Mouse (Mus musculus): ENCODE results near the gene Nsun5. TPM values are rescaled to one million over a fixed set of nuclear protein-coding genes. Genes with fewer than 3 reads are reported as not detected.

The Nsun5 gene
- polyA plus RNA-seq, 1 experiment from 2014 or later: 31.3 TPM

DNA sequence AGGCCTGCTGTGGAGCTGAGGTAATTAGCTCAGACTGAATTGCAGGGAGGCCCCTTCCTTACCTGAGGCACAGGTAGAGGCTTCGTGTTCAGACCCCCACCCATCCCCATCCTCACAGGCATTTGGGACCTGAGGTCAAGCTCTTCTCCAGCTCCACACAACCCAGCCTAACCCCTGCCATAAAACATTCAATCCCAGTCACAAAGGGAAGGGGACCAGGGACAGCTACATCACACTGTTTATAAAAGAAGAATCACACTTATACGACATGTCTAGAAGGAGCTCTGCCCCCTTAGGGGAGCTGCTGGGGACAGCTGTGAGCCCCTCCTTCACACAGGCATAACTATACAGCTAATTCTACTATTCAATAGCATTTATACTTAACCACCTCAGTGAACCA is 6.6 kb downstream of the Nsun5 start:
- ATAC-seq (ENCODE audit: low FRiP score, low read depth): peak; percentile 13; the same call in 1 of the 2 replicates
- no peaks in the 10 kb centered on the region for H3K9me3 ChIP-seq
- no peak overlapping the region for H3K9ac ChIP-seq
- no peak overlapping the region for H3K4me2 ChIP-seq
- H3K36me3 ChIP-seq: peaks cover 93% of the 10 kb centered on the region
- H3K27ac ChIP-seq (replicated peaks): no peak overlapping the region
- H3K4me3 ChIP-seq: no peak overlapping the region
- WGBS: 58% methylated on average over 2 of the region's 2 CpGs
- H3K4me1 ChIP-seq (replicated peaks): peaks cover 2% of the 10 kb centered on the region; the same call in 1 of the 2 replicates
- H3K27me3 ChIP-seq: no peaks in the 10 kb centered on the region

DNA sequence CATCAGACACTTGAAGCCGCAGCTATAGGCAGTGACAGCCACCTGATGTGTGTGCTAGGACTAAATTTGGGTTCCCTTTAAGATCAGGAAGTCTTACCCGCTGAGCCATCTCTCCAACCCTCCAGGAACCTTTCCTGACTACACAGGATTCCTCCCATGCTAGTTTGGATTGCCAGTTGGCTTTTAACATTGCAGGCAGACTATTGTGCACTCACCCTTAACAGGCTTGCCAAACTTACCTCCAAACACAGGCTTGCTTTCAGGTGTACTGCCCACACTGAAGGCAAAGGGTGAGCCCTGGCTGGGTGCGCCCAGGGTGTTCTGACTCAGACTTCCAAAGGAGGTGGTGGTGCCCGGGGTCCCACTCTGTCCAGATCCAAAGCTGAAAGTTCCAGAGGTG is 10.9 kb downstream of the Nsun5 start:
- no peak overlapping the region for H3K27ac ChIP-seq (replicated peaks)
- H3K27me3 ChIP-seq: no peaks in the 10 kb centered on the region

DNA sequence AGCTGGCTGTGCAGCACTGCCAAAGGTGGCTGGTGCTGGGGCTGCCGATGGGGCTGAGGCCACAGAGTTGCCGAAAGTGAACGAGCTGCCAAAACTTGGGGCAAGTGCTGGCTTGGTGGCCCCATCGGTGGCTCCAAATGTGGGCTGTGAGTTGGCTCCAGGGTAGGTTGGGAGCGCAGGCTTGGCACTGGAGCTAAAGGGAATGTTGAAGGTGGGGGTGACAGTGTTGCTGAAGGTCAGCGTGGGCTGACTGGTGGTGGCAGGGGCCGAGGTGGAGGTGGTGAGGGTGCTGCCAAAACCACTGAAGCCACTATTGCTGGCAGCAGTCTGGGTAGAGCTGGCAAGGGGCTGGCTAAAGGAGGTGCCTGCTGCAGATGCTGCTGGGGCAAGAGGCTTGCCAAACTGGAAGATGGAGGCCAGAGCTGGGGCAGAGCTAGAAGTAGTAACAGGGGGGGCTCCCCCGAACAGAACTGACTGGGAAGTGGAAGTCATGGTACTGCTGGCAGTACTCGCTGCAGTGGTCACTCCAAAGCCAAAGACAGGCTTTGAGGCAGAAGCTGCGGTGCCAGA is 11.7 kb downstream of the Nsun5 start:
- Histone ChIP-seq H3K4me2 (no peak overlapping the region), H3K36me3 (peaks cover 94% of the 10 kb centered on the region), H3K27me3 (no peaks in the 10 kb centered on the region), H3K9me3 (no peaks in the 10 kb centered on the region), H3K9ac (no peak overlapping the region), H3K4me3 (no peak overlapping the region), H3K27ac (replicated peaks) (no peak overlapping the region), H3K4me1 (replicated peaks) (no peaks in the 10 kb centered on the region)
- WGBS: 93% methylated on average over 10 of the region's 10 CpGs
- ATAC-seq (ENCODE audit: low FRiP score, low read depth): no peak

More for the DNA sequence above, 10.9 kb downstream of the Nsun5 start:
- no peak overlapping the region for H3K9ac ChIP-seq
- H3K9me3 ChIP-seq: no peaks in the 10 kb centered on the region
- H3K36me3 ChIP-seq: peaks cover 99% of the 10 kb centered on the region
- H3K4me3 ChIP-seq: no peak overlapping the region
- 96% methylated on average over 4 of the region's 4 CpGs for WGBS
- no peak overlapping the region for H3K4me2 ChIP-seq
- ATAC-seq (ENCODE audit: low FRiP score, low read depth): no peak
- H3K4me1 ChIP-seq (replicated peaks): no peaks in the 10 kb centered on the region

DNA sequence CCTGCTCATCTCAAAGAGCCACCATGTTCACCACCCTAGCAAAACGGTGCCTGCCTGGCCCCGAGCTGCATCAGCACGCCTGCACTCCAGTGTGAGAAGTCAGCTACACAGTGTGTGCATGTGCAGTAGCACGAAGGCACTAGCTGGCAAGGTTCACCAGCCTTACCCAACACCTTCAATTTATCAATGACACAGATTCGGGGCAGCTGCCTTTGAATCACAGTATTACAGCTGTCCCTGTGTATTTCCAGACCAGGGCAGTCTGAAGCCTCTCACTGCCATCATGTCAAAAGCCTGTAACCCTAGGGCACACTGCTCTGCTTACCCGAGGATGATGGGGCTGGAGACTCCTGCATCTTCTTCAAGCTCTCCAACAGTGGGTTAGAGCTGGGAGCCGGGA is 13.0 kb downstream of the Nsun5 start:
- no peak for ATAC-seq (ENCODE audit: low FRiP score, low read depth)
- H3K27ac ChIP-seq (replicated peaks): no peak overlapping the region
- H3K4me2 ChIP-seq: no peak overlapping the region
- H3K4me3 ChIP-seq: no peak overlapping the region
- WGBS: 94% methylated on average over 7 of the region's 7 CpGs
- peaks cover 95% of the 10 kb centered on the region for H3K36me3 ChIP-seq
- no peak overlapping the region for H3K9ac ChIP-seq
- H3K9me3 ChIP-seq: no peaks in the 10 kb centered on the region
- no peaks in the 10 kb centered on the region for H3K27me3 ChIP-seq
- H3K4me1 ChIP-seq (replicated peaks): no peaks in the 10 kb centered on the region

DNA sequence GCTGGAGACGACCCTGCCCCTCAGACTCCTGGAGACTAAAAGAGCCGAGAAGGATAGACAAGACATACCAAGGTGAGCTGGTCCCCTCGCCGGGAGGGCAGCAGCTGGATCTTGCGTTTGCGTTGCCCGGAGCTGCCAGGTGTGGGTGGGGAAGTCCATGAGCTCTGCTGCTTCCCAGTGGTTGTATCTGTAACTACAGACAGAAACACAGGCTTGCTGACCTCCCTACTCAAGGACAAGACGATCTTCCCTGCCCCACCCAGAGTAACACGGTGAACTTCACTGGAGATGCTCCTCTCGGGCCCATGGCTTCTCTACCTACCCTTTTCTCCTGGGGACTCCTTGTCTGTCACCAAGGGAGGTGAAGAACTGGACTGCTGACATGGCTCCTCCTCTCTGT is 14.0 kb downstream of the Nsun5 start:
- Histone ChIP-seq H3K27me3 (no peaks in the 10 kb centered on the region), H3K9me3 (no peaks in the 10 kb centered on the region), H3K9ac (no peak overlapping the region), H3K36me3 (peaks cover 95% of the 10 kb centered on the region), H3K4me3 (no peak overlapping the region), H3K4me1 (replicated peaks) (no peaks in the 10 kb centered on the region), H3K4me2 (no peak overlapping the region), H3K27ac (replicated peaks) (no peak overlapping the region)
- ATAC-seq (ENCODE audit: low FRiP score, low read depth): no peak
- 89% methylated on average over 10 of the region's 10 CpGs for WGBS

DNA sequence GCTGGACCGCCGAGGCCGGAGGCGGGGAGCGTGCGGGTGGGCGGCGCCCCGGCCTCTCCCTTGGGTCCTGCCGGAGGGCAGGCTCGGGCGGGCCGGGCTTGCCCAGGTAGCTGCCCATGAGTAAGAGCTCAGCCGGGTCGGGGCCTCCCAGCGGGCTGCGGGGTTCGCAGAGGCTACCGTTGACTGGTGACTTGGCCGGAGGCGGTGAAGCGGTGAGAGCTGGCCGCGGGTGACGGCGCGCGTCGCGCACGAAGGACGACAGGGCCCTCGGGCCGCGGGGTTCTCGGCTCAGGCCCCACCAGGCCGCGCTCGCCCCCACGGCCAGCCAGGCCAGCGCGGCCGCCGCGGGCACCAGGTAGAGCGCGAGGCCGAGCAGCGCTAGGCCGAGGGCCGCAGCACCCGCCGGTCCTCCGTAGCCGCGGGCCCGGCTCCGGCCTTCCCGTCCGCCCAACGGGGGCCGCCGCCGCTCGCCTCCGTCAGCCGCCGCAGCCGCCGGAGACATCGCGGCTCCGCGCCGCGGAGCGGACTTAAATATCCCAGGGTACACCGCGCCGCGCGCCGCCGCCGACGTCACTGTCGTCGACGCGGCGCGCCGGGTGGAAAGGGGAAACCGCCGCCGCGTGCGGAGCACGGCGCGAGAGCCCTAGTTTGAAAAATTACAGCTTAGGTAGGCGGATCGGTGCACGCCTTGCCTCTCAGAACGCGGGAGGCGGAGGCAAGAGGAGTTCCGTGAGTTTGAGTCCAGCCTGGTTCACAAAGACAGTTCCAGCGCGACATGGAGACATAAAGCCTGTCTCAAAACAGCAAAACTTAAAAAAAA is 24.5 kb downstream of the Nsun5 start, which contains the start of gene Pom121:
Gene Pom121, minus strand, starts transcription at position 543 of the 820 bp plus-strand sequence.
- peak; percentile 92 for ATAC-seq (ENCODE audit: low FRiP score, low read depth)
- peak within 1 kb of the TSS; percentile 97 for H3K9ac ChIP-seq
- no peaks in the 10 kb centered on the region for H3K9me3 ChIP-seq
- peaks cover 26% of the 10 kb centered on the region for H3K36me3 ChIP-seq
- under 1% methylated on average over 77 of the region's 110 CpGs for WGBS
- H3K4me2 ChIP-seq: peak within 1 kb of the TSS; percentile 74
- no peaks in the 10 kb centered on the region for H3K27me3 ChIP-seq
- H3K27ac ChIP-seq (replicated peaks): peak within 1 kb of the TSS; percentile 83
- peaks cover 19% of the 10 kb centered on the region for H3K4me1 ChIP-seq (replicated peaks)
- peak within 1 kb of the TSS; percentile 100 for H3K4me3 ChIP-seq

DNA sequence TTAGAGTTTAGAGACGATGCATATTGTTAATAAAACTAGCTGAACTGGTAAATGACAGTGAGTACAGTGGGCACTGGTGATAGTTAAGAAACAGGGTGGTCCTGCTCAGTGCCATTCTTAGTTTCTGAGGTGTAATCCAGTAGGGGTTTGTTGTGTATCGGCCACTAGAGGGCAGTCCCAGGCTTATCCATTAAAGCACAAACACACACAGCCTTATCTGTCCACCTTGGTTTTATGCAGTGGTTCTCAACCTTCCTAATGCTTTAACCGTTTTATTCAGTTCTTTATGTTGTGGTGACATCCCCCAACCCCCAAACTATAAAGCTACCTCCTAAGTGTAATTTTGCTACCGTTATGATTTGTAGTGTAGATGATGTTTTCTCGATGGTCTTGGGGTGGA is 26.1 kb downstream of the Nsun5 start:
- no peaks in the 10 kb centered on the region for H3K27me3 ChIP-seq
- 51% methylated on average over 5 of the region's 5 CpGs for WGBS
- no peak for ATAC-seq (ENCODE audit: low FRiP score, low read depth)
- H3K9me3 ChIP-seq: no peaks in the 10 kb centered on the region
- H3K27ac ChIP-seq (replicated peaks): no peak overlapping the region
- H3K4me3 ChIP-seq: no peak overlapping the region
- peaks cover 14% of the 10 kb centered on the region for H3K36me3 ChIP-seq
- no peak overlapping the region for H3K9ac ChIP-seq
- no peak overlapping the region for H3K4me2 ChIP-seq
- peaks cover 19% of the 10 kb centered on the region for H3K4me1 ChIP-seq (replicated peaks)

DNA sequence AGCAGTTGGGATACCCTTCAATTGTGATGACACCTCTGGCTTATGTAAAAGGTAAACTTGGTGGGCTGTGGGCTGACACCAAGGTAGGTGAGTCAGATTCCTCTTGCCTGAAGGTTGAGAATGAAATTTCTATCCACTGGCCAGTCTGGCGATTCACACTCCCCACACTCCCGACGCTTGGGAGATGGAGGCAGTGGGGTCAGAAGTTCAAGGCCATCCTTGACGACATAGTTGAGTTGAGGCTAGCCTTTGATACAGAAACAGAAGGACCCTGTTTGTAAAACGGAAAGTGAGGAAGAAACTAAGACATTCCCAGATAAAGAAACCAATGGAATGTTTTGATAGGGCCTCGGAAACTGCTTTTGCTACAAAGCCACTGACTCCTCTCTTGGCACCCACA is 29.6 kb downstream of the Nsun5 start:
- Histone ChIP-seq H3K4me1 (replicated peaks) (peaks cover 7% of the 10 kb centered on the region), H3K9ac (no peak overlapping the region), H3K36me3 (no peaks in the 10 kb centered on the region), H3K27me3 (no peaks in the 10 kb centered on the region), H3K9me3 (no peaks in the 10 kb centered on the region), H3K27ac (replicated peaks) (no peak overlapping the region), H3K4me2 (no peak overlapping the region), H3K4me3 (no peak overlapping the region)
- no peak for ATAC-seq (ENCODE audit: low FRiP score, low read depth)
- WGBS: 79% methylated on average over 6 of the region's 6 CpGs

DNA sequence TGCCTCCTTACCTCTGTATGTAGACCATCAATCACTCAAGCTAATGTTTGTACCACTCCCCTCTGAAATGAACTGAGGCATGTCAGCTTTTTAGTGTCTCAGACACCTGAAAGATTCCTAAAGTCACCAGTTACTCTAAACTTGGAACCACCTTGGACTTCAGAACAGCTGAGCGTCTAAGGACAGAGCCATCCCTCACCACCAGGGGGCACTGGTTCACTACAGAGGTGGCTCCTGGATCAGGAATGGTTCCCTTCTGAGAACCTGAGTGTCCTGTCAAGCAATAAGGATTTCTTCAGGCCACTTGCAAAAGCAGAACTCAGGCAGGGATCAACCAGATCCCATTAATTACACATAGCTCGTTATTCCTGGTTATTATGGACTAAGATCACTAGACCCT is 30.5 kb downstream of the Nsun5 start:
- Histone ChIP-seq H3K9ac (no peak overlapping the region), H3K4me3 (no peak overlapping the region), H3K4me1 (replicated peaks) (peaks cover 8% of the 10 kb centered on the region; the same call in 1 of the 2 replicates), H3K4me2 (no peak overlapping the region), H3K36me3 (no peaks in the 10 kb centered on the region), H3K27ac (replicated peaks) (no peak overlapping the region), H3K27me3 (no peaks in the 10 kb centered on the region), H3K9me3 (no peaks in the 10 kb centered on the region)
- 5% methylated on average over 2 of the region's 2 CpGs for WGBS
- ATAC-seq (ENCODE audit: low FRiP score, low read depth): 0 out of 2 replicates have a peak, but pooled peaks have one; percentile 62

DNA sequence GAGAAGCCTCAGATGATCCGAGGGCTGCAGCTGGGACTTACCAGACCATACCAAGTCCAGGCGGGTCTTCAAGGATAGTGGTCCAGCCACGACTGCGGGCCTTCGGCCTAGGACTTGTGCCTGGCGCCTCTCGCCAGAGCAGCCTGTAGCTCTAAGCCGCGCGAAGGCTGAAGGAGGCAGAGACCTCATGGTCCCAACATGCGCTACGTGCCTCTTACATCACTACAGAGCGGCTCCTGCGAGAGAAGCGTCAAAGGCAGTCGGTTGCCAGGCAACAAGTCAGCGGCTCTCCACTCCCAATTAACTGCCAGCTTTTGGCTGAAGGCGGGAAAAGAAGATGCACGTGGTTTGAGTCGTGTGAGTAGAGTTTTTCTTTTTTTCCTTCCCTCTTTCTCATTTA is 34.9 kb downstream of the Nsun5 start:
- H3K4me2 ChIP-seq: peak overlapping the region; percentile 40
- WGBS: 28% methylated on average over 20 of the region's 20 CpGs
- H3K9me3 ChIP-seq: no peaks in the 10 kb centered on the region
- no peaks in the 10 kb centered on the region for H3K27me3 ChIP-seq
- peak; percentile 86 for ATAC-seq (ENCODE audit: low FRiP score, low read depth)
- peaks cover 8% of the 10 kb centered on the region; the same call in 1 of the 2 replicates for H3K4me1 ChIP-seq (replicated peaks)
- H3K4me3 ChIP-seq: 0 out of 2 replicates have a peak overlapping the region, but pooled peaks have one; percentile 6
- H3K36me3 ChIP-seq: peaks cover 4% of the 10 kb centered on the region; the same call in 1 of the 2 replicates
- no peak overlapping the region for H3K9ac ChIP-seq
- H3K27ac ChIP-seq (replicated peaks): no peak overlapping the region

DNA sequence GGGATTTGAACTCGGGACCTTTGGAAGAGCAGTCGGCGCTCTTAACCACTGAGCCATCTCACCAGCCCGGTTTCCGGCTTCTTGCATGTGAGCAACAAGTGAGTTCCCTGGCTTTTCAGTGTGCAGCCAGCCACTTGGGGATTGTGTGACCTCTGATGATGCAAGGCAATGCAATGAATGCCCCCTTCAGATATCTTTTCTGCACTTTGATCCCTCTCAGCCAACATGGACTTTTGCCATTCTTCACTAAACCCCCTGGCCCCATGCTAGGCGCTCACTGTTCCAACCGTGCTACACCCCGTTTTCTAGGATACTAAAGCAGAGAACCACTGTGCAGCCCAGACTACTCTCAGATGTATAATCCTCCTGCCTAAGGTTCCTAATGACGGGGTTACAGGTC is 35.7 kb downstream of the Nsun5 start:
- Histone ChIP-seq H3K4me1 (replicated peaks) (peaks cover 8% of the 10 kb centered on the region; the same call in 1 of the 2 replicates), H3K4me3 (no peak overlapping the region), H3K4me2 (no peak overlapping the region), H3K36me3 (peaks cover 9% of the 10 kb centered on the region), H3K27me3 (no peaks in the 10 kb centered on the region), H3K27ac (replicated peaks) (no peak overlapping the region), H3K9ac (no peak overlapping the region), H3K9me3 (no peaks in the 10 kb centered on the region)
- 88% methylated on average over 9 of the region's 9 CpGs for WGBS
- ATAC-seq (ENCODE audit: low FRiP score, low read depth): no peak

DNA sequence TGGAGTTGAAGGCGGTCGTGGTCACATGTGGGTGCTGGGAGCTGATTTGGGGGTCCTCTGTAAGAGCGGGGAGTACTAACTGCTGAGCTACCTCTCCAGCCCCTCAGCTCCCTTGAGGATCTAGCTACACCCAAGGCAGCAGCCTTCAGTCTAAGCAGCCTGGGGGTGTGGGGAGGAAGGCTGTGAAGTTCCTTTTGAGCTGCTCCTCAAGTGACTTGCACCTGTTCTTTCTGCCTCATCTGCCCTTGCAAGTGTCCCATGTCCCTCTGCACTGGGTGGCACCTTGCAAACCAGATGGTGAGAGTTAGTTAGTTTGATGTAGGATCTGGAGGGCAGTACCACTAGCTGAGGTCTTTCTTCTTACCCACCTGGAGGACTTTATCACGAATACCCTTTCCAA is 38.4 kb downstream of the Nsun5 start:
- Histone ChIP-seq H3K4me2 (no peak overlapping the region), H3K4me3 (no peak overlapping the region), H3K27me3 (no peaks in the 10 kb centered on the region), H3K9me3 (no peaks in the 10 kb centered on the region), H3K9ac (no peak overlapping the region), H3K36me3 (peaks cover 18% of the 10 kb centered on the region), H3K4me1 (replicated peaks) (peaks cover 8% of the 10 kb centered on the region; the same call in 1 of the 2 replicates), H3K27ac (replicated peaks) (no peak overlapping the region)
- WGBS: 94% methylated on average over 4 of the region's 4 CpGs
- ATAC-seq (ENCODE audit: low FRiP score, low read depth): no peak
